Mouse (Mus musculus) intestine, embryonic 14.5 days (tissue): Measurements from ENCODE around the gene Vti1a. TPM values are rescaled to one million over a fixed set of nuclear protein-coding genes. Genes with fewer than 3 reads are reported as not detected.

ENCODE experiments used
- ATAC-seq: fragments of 200-750 bp; cut with Nextera tagmentation; replicated peaks from 2 replicates; pipeline ENCODE4 v1.8.0; 2017; ENCODE audit warnings: low read depth, moderate number of reproducible peaks, moderate TSS enrichment, moderate library complexity; ENCODE audit not compliant: low FRiP score, low TSS enrichment
- DNase-seq: peaks from one replicate; pipeline ENCODE4 v3.0.0-alpha.2; 2018; ENCODE audit warnings: low spot score
- H3K27ac ChIP-seq: fragments of 300-500 bp; sonication (generic); 2 replicates; pipeline ENCODE4 v1.5.1; 2014; ENCODE audit warnings: low read depth, mild to moderate bottlenecking, control low read depth
- H3K27me3 ChIP-seq: fragments of 300-500 bp; sonication (generic); replicated peaks from 2 replicates; pipeline ENCODE4 v1.6.1; 2014; ENCODE audit warnings: low read length, control low read depth; ENCODE audit not compliant: control insufficient read depth, insufficient read depth
- H3K36me3 ChIP-seq: fragments of 300-500 bp; sonication (generic); 2 replicates; pipeline ENCODE4 v1.6.1; 2014; ENCODE audit warnings: low read length, control low read depth; ENCODE audit not compliant: control insufficient read depth, insufficient read depth
- H3K4me1 ChIP-seq: fragments of 300-500 bp; sonication (generic); replicated peaks from 2 replicates; pipeline ENCODE4 v1.6.1; 2014; ENCODE audit warnings: low read length, control low read depth, mixed read lengths; ENCODE audit not compliant: control insufficient read depth, insufficient read depth
- H3K4me2 ChIP-seq: fragments of 300-500 bp; sonication (generic); 2 replicates; pipeline ENCODE4 v1.6.1; 2014; ENCODE audit warnings: low read length
- H3K4me3 ChIP-seq: fragments of 300-500 bp; sonication (generic); 2 replicates; pipeline ENCODE4 v1.5.1; 2014; ENCODE audit warnings: low read depth, low read length, control low read depth, mixed read lengths
- H3K9ac ChIP-seq: fragments of 300-500 bp; sonication (generic); 2 replicates; pipeline ENCODE4 v1.6.1; 2014; ENCODE audit warnings: mild to moderate bottlenecking, low read length
- H3K9me3 ChIP-seq: fragments of 300-500 bp; sonication (generic); 2 replicates; pipeline ENCODE4 v1.6.1; 2016; ENCODE audit warnings: low read length, control low read depth; ENCODE audit not compliant: control insufficient read depth
- WGBS: fragments of 180-500 bp; shearing (Covaris S2); extraction: QIAGEN DNeasy Blood & Tissue Kit; methylation state at CpG from one replicate; pipeline ENCODE4 v1.1.7; 2014; 5-methylcytosine and 5-hydroxymethylcytosine counted together
- polyA plus RNA-seq: library from polyadenylated mRNA; unstranded; fragments of >200 nt; fragmentation: Nextera tagmentation; extraction: Ambion mirVana; gene quantifications from 2 replicates; pipeline ENCODE4 v1.2.1, GENCODE M21; 2014

The Vti1a gene
- polyA plus RNA-seq: 23.5 and 24.6 TPM in 2 replicates

GRCm38 (mm10) chr19:55316109-55316714, at the start of gene Vti1a:
Vti1a (plus strand) TSS chr19:55316295.
- 1% methylated on average over 48 of the region's 48 CpGs for WGBS
- Histone ChIP-seq H3K4me2 (peak within 1 kb of the TSS; percentile 72), H3K9ac (peak within 1 kb of the TSS; percentile 81), H3K27me3 (no peaks in the 10 kb centered on the region), H3K27ac (peak within 1 kb of the TSS; percentile 78), H3K4me3 (peak within 1 kb of the TSS; percentile 100), H3K9me3 (no peaks in the 10 kb centered on the region), H3K4me1 (peaks cover 10% of the 10 kb centered on the region), H3K36me3 (peaks cover 11% of the 10 kb centered on the region)
- ATAC-seq (peak; percentile 89), DNase-seq (peak; percentile 96)

GRCm38 (mm10) chr19:55266786-55267185, 49.3 kb upstream of the Vti1a start:
- DNase-seq (no peak), ATAC-seq (no peak)
- no peaks in the 10 kb centered on the region for H3K9me3 ChIP-seq
- H3K4me2 ChIP-seq: no peak overlapping the region
- no peaks in the 10 kb centered on the region for H3K4me1 ChIP-seq
- no peaks in the 10 kb centered on the region for H3K27me3 ChIP-seq
- 90% methylated on average over 3 of the region's 3 CpGs for WGBS
- H3K4me3 ChIP-seq: no peak overlapping the region
- no peak overlapping the region for H3K9ac ChIP-seq
- H3K36me3 ChIP-seq: no peaks in the 10 kb centered on the region; the same call in 1 of the 2 replicates
- H3K27ac ChIP-seq: no peak overlapping the region

GRCm38 (mm10) chr19:55268150-55268549, 47.9 kb upstream of the Vti1a start:
- ATAC-seq: peak; percentile 72
- WGBS: 50% methylated on average over 3 of the region's 3 CpGs

GRCm38 (mm10) chr19:55269051-55269450, 47.0 kb upstream of the Vti1a start:
- WGBS: 80% methylated on average over 5 of the region's 5 CpGs
- Histone ChIP-seq H3K4me1 (no peaks in the 10 kb centered on the region), H3K9me3 (no peaks in the 10 kb centered on the region), H3K27ac (no peak overlapping the region), H3K4me2 (no peak overlapping the region), H3K36me3 (peaks cover 8% of the 10 kb centered on the region; the same call in 1 of the 2 replicates), H3K27me3 (no peaks in the 10 kb centered on the region), H3K4me3 (no peak overlapping the region), H3K9ac (no peak overlapping the region)
- ATAC-seq: no peak
- DNase-seq: no peak

More at GRCm38 (mm10) chr19:55268150-55268549, 47.9 kb upstream of the Vti1a start:
- peaks cover 4% of the 10 kb centered on the region; the same call in 1 of the 2 replicates for H3K36me3 ChIP-seq
- H3K27me3 ChIP-seq: no peaks in the 10 kb centered on the region
- H3K4me3 ChIP-seq: no peak overlapping the region
- DNase-seq: no peak
- no peak overlapping the region for H3K27ac ChIP-seq
- no peak overlapping the region for H3K9ac ChIP-seq
- H3K4me2 ChIP-seq: no peak overlapping the region
- H3K9me3 ChIP-seq: no peaks in the 10 kb centered on the region
- H3K4me1 ChIP-seq: no peaks in the 10 kb centered on the region

GRCm38 (mm10) chr19:55271448-55271847, 44.6 kb upstream of the Vti1a start:
- H3K27me3 ChIP-seq: no peaks in the 10 kb centered on the region
- H3K4me3 ChIP-seq: no peak overlapping the region
- no peaks in the 10 kb centered on the region for H3K4me1 ChIP-seq
- peak overlapping the region; percentile 33; the same call in 1 of the 2 replicates for H3K27ac ChIP-seq
- no peak overlapping the region for H3K9ac ChIP-seq
- no peak overlapping the region for H3K4me2 ChIP-seq
- DNase-seq (no peak), ATAC-seq (0 out of 2 replicates have a peak, but pooled peaks have one; percentile 47)
- H3K36me3 ChIP-seq: peaks cover 8% of the 10 kb centered on the region; the same call in 1 of the 2 replicates
- H3K9me3 ChIP-seq: no peaks in the 10 kb centered on the region
- 34% methylated on average over 3 of the region's 3 CpGs for WGBS

GRCm38 (mm10) chr19:55273340-55273739, 42.8 kb upstream of the Vti1a start:
- H3K4me3 ChIP-seq: no peak overlapping the region
- DNase-seq (no peak), ATAC-seq (no peak)
- peaks cover 8% of the 10 kb centered on the region; the same call in 1 of the 2 replicates for H3K36me3 ChIP-seq
- H3K9ac ChIP-seq: no peak overlapping the region
- H3K9me3 ChIP-seq: no peaks in the 10 kb centered on the region
- WGBS: 75% methylated on average over 6 of the region's 6 CpGs
- no peak overlapping the region for H3K4me2 ChIP-seq
- H3K27ac ChIP-seq: no peak overlapping the region
- H3K27me3 ChIP-seq: no peaks in the 10 kb centered on the region
- H3K4me1 ChIP-seq: no peaks in the 10 kb centered on the region

GRCm38 (mm10) chr19:55276100-55276499, 40.0 kb upstream of the Vti1a start:
- H3K9me3 ChIP-seq: no peaks in the 10 kb centered on the region
- H3K4me2 ChIP-seq: no peak overlapping the region
- H3K4me1 ChIP-seq: no peaks in the 10 kb centered on the region
- WGBS: 87% methylated on average over 4 of the region's 4 CpGs
- no peak for ATAC-seq
- H3K27me3 ChIP-seq: no peaks in the 10 kb centered on the region
- no peak overlapping the region for H3K9ac ChIP-seq
- H3K36me3 ChIP-seq: peaks cover 26% of the 10 kb centered on the region
- no peak overlapping the region for H3K4me3 ChIP-seq
- DNase-seq: no peak
- no peak overlapping the region for H3K27ac ChIP-seq

GRCm38 (mm10) chr19:55276770-55277169, 39.3 kb upstream of the Vti1a start:
- DNase-seq (no peak), ATAC-seq (no peak)
- Histone ChIP-seq H3K4me1 (no peaks in the 10 kb centered on the region), H3K4me3 (no peak overlapping the region), H3K36me3 (peaks cover 32% of the 10 kb centered on the region), H3K9ac (no peak overlapping the region), H3K27me3 (no peaks in the 10 kb centered on the region), H3K27ac (no peak overlapping the region), H3K9me3 (no peaks in the 10 kb centered on the region), H3K4me2 (no peak overlapping the region)
- 89% methylated on average over 3 of the region's 3 CpGs for WGBS

- Histone ChIP-seq H3K9ac (no peak overlapping the region), H3K36me3 (peaks cover 63% of the 10 kb centered on the region), H3K9me3 (no peaks in the 10 kb centered on the region), H3K27me3 (no peaks in the 10 kb centered on the region), H3K4me2 (no peak overlapping the region), H3K4me3 (no peak overlapping the region), H3K27ac (no peak overlapping the region), H3K4me1 (no peaks in the 10 kb centered on the region)
- ATAC-seq (no peak), DNase-seq (no peak)
- 91% methylated on average over 4 of the region's 4 CpGs for WGBS
These were observed 32.0 kb upstream of the Vti1a start for GRCm38 (mm10) chr19:55284093-55284492.
